Mouse (Mus musculus): ENCODE measurements around the gene Hebp2.

Hebp2 gene

GRCm38 (mm10) chr10:18507869-18508473 is 37.9 kb downstream of the Hebp2 start:
- DNase-seq = no peak

GRCm38 (mm10) chr10:18506501-18506946 is 39.4 kb downstream of the Hebp2 start:
- no peak for DNase-seq

- no peak for DNase-seq
Measured at GRCm38 (mm10) chr10:18505690-18506089, 40.2 kb downstream of the Hebp2 start.

GRCm38 (mm10) chr10:18501997-18502396 is 43.9 kb downstream of the Hebp2 start:
- DNase-seq = no peak

- DNase-seq = no peak
Measured at GRCm38 (mm10) chr10:18497066-18497465, 48.8 kb downstream of the Hebp2 start.

GRCm38 (mm10) chr10:18494249-18494648 is 51.6 kb downstream of the Hebp2 start:
- no peak for DNase-seq

- no peak for DNase-seq
Measured at GRCm38 (mm10) chr10:18493010-18493894, 52.6 kb downstream of the Hebp2 start.

GRCm38 (mm10) chr10:18491952-18492351 is 53.9 kb downstream of the Hebp2 start:
- no peak for DNase-seq

GRCm38 (mm10) chr10:18489936-18490335 is 55.9 kb downstream of the Hebp2 start:
- peak; percentile 22 to 44 for DNase-seq
